Mouse (Mus musculus) lung, embryonic 14.5 days (tissue): ENCODE data around the gene Sh2b2. TPM values are rescaled to one million over a fixed set of nuclear protein-coding genes. Genes with fewer than 3 reads are reported as not detected.
"Not testable (repeated sequence)": the region's sequence is repeated elsewhere in the genome, so short reads cannot be mapped to it uniquely, and the experiment has no call there.

ENCODE experiments used
- ATAC-seq: fragments of 200-750 bp; cut with Nextera tagmentation; 2 replicates; pipeline ENCODE4 v1.8.0; 2017; ENCODE audit warnings: mild to moderate bottlenecking, moderate TSS enrichment, moderate library complexity; ENCODE audit not compliant: insufficient read depth
- DNase-seq: peaks from one replicate; pipeline ENCODE4 v3.0.0-alpha.2; 2015
- H3K27ac ChIP-seq: fragments of 300-500 bp; sonication (generic); 2 replicates; pipeline ENCODE4 v1.5.1; 2014; ENCODE audit warnings: low read depth, mild to moderate bottlenecking, moderate library complexity
- H3K27me3 ChIP-seq: fragments of 300-500 bp; sonication (generic); 2 replicates; pipeline ENCODE4 v1.6.1; 2014; ENCODE audit warnings: low read length, control low read depth; ENCODE audit not compliant: insufficient read depth
- H3K36me3 ChIP-seq: fragments of 300-500 bp; sonication (generic); 2 replicates; pipeline ENCODE4 v1.6.1; 2014; ENCODE audit warnings: control low read depth; ENCODE audit not compliant: insufficient read depth
- H3K4me1 ChIP-seq: fragments of 300-500 bp; sonication (generic); 2 replicates; pipeline ENCODE4 v1.6.1; 2014; ENCODE audit warnings: antibody characterized with exemption, control low read depth; ENCODE audit not compliant: insufficient read depth
- H3K4me2 ChIP-seq: fragments of 300-500 bp; sonication (generic); 2 replicates; pipeline ENCODE4 v1.6.1; 2014; ENCODE audit warnings: mild to moderate bottlenecking
- H3K4me3 ChIP-seq: fragments of 300-500 bp; sonication (generic); 2 replicates; pipeline ENCODE4 v1.5.1; 2014; ENCODE audit warnings: low read depth, low read length
- H3K9ac ChIP-seq: fragments of 300-500 bp; sonication (generic); 2 replicates; pipeline ENCODE4 v1.6.1; 2014
- H3K9me3 ChIP-seq: fragments of 300-500 bp; sonication (generic); 2 replicates; pipeline ENCODE4 v1.6.1; 2016; ENCODE audit warnings: low read depth, low read length, control low read depth
- CTCF ChIP-seq: IDR thresholded peaks from 2 replicates; pipeline ENCODE4 v1.5.1; 2016; ENCODE audit warnings: antibody characterized with exemption, low read depth
- WGBS: fragments of 180-500 bp; shearing (Covaris S2); extraction: QIAGEN DNeasy Blood & Tissue Kit; methylation state at CpG from one replicate; pipeline ENCODE4 v1.1.7; 2014; 5-methylcytosine and 5-hydroxymethylcytosine counted together
- polyA plus RNA-seq: library from polyadenylated mRNA; unstranded; fragments of >200 nt; fragmentation: Nextera tagmentation; extraction: Ambion mirVana; gene quantifications from 2 replicates; pipeline ENCODE4 v1.2.1, GENCODE M21; 2014

Sh2b2 gene
- polyA plus RNA-seq, 1 experiment from 2014 or later = 5.9 TPM

DNA sequence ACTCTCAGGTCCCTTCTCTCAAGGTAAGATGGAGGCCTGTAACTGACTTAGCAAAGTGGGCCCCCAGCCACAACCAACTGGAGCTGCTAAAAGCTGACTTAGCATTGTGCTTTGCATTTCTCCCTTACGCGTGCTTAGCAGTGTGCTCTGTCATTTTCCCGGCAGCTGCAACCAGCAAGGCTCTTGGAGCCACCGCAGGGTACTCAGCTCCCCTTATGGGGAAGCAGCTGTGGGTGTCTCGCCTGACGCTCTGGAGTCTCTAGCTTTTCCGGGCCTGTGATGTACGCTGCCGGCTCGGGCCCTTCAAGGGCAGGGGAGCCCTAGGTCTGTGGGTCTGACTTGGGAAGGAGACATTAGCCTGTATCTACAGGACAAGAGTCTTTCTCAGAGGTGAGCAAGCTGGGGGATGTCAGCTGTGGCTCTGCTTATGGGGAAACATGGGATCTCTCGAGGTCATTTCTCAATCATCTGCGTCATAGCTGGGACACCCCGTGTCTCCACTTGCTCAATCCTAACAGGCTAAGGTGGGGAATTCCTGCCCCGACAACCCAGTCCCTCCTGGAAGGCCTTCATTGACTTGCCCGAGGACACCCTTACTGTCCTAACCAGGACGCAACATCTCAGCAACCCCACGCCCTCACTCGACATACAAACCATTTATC lies 29.2 kb downstream of the Sh2b2 start:
- Histone ChIP-seq H3K27me3 (no peaks in the 10 kb centered on the region), H3K9ac (no peak overlapping the region), H3K4me2 (no peak overlapping the region), H3K36me3 (0 out of 2 replicates have a peak, but pooled peaks cover 5% of the 10 kb centered on the region), H3K9me3 (no peaks in the 10 kb centered on the region), H3K4me3 (no peak overlapping the region), H3K4me1 (no peaks in the 10 kb centered on the region), H3K27ac (no peak overlapping the region)
- 69% methylated on average over 18 of the region's 18 CpGs for WGBS
- TF ChIP-seq CTCF = no peak
- no peak for ATAC-seq
- no peak for DNase-seq

- Histone ChIP-seq H3K9me3 (no peaks in the 10 kb centered on the region), H3K36me3 (0 out of 2 replicates have a peak, but pooled peaks cover 5% of the 10 kb centered on the region), H3K27me3 (no peaks in the 10 kb centered on the region), H3K27ac (no peak overlapping the region), H3K4me3 (no peak overlapping the region), H3K4me2 (no peak overlapping the region), H3K4me1 (no peaks in the 10 kb centered on the region), H3K9ac (no peak overlapping the region)
- ATAC-seq = no peak
- peak; percentile 18 for DNase-seq
- 63% methylated on average over 5 of the region's 5 CpGs for WGBS
- TF ChIP-seq CTCF = no peak
Measured at GRCm38 (mm10) chr5:136215958-136216357, 30.4 kb downstream of the Sh2b2 start.

DNA sequence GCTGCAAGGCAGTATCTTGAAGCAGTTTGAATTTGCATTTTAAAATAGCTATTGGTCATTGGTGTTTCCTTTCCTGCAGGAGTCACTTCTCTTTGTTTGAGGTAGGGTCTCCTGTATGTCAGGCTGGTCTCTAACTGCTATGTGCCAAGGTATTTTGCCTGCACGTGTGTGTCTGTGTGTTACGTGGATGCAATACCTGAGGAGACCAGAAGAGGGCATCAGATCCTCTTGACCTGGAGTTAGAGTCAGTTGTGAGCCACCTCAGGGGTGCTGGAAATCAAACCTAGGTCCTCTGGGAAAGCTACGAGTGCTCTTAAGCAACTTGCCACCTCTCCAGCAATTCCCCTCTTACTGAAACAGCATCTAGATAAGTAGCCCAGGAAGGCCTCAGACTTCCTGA lies 31.1 kb downstream of the Sh2b2 start:
- Histone ChIP-seq H3K27ac (no peak overlapping the region), H3K4me1 (no peaks in the 10 kb centered on the region), H3K9ac (no peak overlapping the region), H3K4me3 (no peak overlapping the region), H3K27me3 (no peaks in the 10 kb centered on the region), H3K9me3 (no peaks in the 10 kb centered on the region), H3K36me3 (0 out of 2 replicates have a peak, but pooled peaks cover under 1% of the 10 kb centered on the region), H3K4me2 (no peak overlapping the region)
- DNase-seq = no peak
- WGBS = 90% methylated on average over 3 of the region's 3 CpGs
- ATAC-seq = no peak
- TF ChIP-seq CTCF = peak; percentile 50

- no peak for TF ChIP-seq CTCF
- no peaks in the 10 kb centered on the region for H3K27me3 ChIP-seq
- H3K36me3 ChIP-seq = no peaks in the 10 kb centered on the region
- DNase-seq (no peak), ATAC-seq (no peak)
- no peak overlapping the region for H3K27ac ChIP-seq
- H3K4me3 ChIP-seq = no peak overlapping the region
- no peak overlapping the region for H3K4me2 ChIP-seq
- H3K9me3 ChIP-seq = no peaks in the 10 kb centered on the region
- 68% methylated on average over 5 of the region's 5 CpGs for WGBS
- no peaks in the 10 kb centered on the region for H3K4me1 ChIP-seq
- no peak overlapping the region for H3K9ac ChIP-seq
Measured at GRCm38 (mm10) chr5:136213716-136214115, 32.6 kb downstream of the Sh2b2 start.

- Histone ChIP-seq H3K4me2 (no peak overlapping the region), H3K4me1 (no peaks in the 10 kb centered on the region), H3K27me3 (no peaks in the 10 kb centered on the region), H3K27ac (no peak overlapping the region), H3K9me3 (no peaks in the 10 kb centered on the region), H3K36me3 (no peaks in the 10 kb centered on the region), H3K4me3 (no peak overlapping the region), H3K9ac (no peak overlapping the region)
- no peak for ATAC-seq
- no peak for DNase-seq
- 91% methylated on average over 11 of the region's 11 CpGs for WGBS
- TF ChIP-seq CTCF = no peak
Measured at GRCm38 (mm10) chr5:136212716-136213115, 33.6 kb downstream of the Sh2b2 start.

GRCm38 (mm10) chr5:136211341-136212102 lies 34.8 kb downstream of the Sh2b2 start:
- not testable (repeated sequence) for DNase-seq, H3K4me2 ChIP-seq, H3K27ac ChIP-seq, H3K4me3 ChIP-seq, H3K4me1 ChIP-seq, H3K9me3 ChIP-seq, ATAC-seq, H3K9ac ChIP-seq, H3K27me3 ChIP-seq, H3K36me3 ChIP-seq
- WGBS = 87% methylated on average over 14 of the region's 14 CpGs

GRCm38 (mm10) chr5:136210549-136210948 lies 35.8 kb downstream of the Sh2b2 start:
- H3K9me3 ChIP-seq = no peaks in the 10 kb centered on the region
- no peaks in the 10 kb centered on the region for H3K36me3 ChIP-seq
- no peak for TF ChIP-seq CTCF
- no peak overlapping the region for H3K9ac ChIP-seq
- no peak overlapping the region for H3K4me3 ChIP-seq
- ATAC-seq (no peak), DNase-seq (no peak)
- H3K27ac ChIP-seq = no peak overlapping the region
- no peak overlapping the region for H3K4me2 ChIP-seq
- 63% methylated on average over 5 of the region's 5 CpGs for WGBS
- H3K27me3 ChIP-seq = no peaks in the 10 kb centered on the region
- H3K4me1 ChIP-seq = no peaks in the 10 kb centered on the region
